Mouse (Mus musculus) stomach, embryonic 16.5 days (tissue): ENCODE measurements at regions not wholly inside any gene's neighbourhood (a gene's known extent, or its start where the extent isn't known, plus 50 kb on each side); places are given as distances from the start of the nearest gene placed in this dataset.

Experiments used
- ATAC-seq: fragments of 200-750 bp; cut with Nextera tagmentation; 2 replicates; pipeline ENCODE4 v1.8.0; 2017; ENCODE audit warnings: moderate number of reproducible peaks, moderate TSS enrichment; ENCODE audit not compliant: insufficient read depth, low FRiP score
- H3K27ac ChIP-seq: fragments of 300-500 bp; sonication (generic); 2 replicates; pipeline ENCODE4 v1.5.1; 2014; ENCODE audit warnings: low read length
- H3K27me3 ChIP-seq: fragments of 300-500 bp; sonication (generic); 2 replicates; pipeline ENCODE4 v1.6.1; 2014; ENCODE audit warnings: low read length, control low read depth, mixed read lengths; ENCODE audit not compliant: control insufficient read depth, insufficient read depth
- H3K36me3 ChIP-seq: fragments of 300-500 bp; sonication (generic); 2 replicates; pipeline ENCODE4 v1.6.1; 2014; ENCODE audit warnings: low read length; ENCODE audit not compliant: control insufficient read depth, insufficient read depth
- H3K4me1 ChIP-seq: fragments of 300-500 bp; sonication (generic); 2 replicates; pipeline ENCODE4 v1.6.1; 2014; ENCODE audit warnings: low read length, control low read depth, mixed read lengths; ENCODE audit not compliant: control insufficient read depth, insufficient read depth
- H3K4me2 ChIP-seq: fragments of 300-500 bp; sonication (generic); 2 replicates; pipeline ENCODE4 v1.6.1; 2014; ENCODE audit warnings: low read depth, low read length, mixed read lengths
- H3K4me3 ChIP-seq: fragments of 300-500 bp; sonication (generic); replicated peaks from 2 replicates; pipeline ENCODE4 v1.5.1; 2014; ENCODE audit warnings: mild to moderate bottlenecking, low read length
- H3K9ac ChIP-seq: fragments of 300-500 bp; sonication (generic); 2 replicates; pipeline ENCODE4 v1.6.1; 2014; ENCODE audit warnings: low read length
- H3K9me3 ChIP-seq: fragments of 300-500 bp; sonication (generic); replicated peaks from 2 replicates; pipeline ENCODE4 v1.6.1; 2016; ENCODE audit warnings: low read length, control low read depth; ENCODE audit not compliant: control insufficient read depth
- WGBS: fragments of 180-500 bp; shearing (Covaris S2); extraction: QIAGEN DNeasy Blood & Tissue Kit; methylation state at CpG from one replicate; pipeline ENCODE4 v1.1.7; 2014; 5-methylcytosine and 5-hydroxymethylcytosine counted together

DNA sequence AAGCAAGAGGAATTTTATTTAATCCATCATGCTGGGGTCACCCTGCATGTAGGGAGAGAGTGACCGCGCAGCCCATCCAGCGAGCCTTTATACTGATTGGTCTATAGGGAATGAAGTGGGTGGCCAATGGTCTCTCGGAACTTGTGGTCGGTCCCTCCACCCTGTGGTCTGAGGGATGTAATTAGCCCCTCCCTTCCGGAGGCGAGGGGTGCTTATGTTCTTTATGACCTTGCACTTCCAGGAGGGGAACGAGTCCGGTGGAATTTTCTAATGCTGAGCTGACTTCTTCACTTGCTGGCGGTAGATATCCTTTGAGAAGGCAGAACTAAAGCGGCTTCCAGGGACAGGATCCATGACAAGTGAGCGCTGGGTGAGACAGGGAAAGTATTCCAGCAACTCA lies 60.8 kb downstream of the H2al2a start:
- Histone ChIP-seq H3K36me3 (no peaks in the 10 kb centered on the region), H3K27me3 (no peaks in the 10 kb centered on the region), H3K4me3 (no peak overlapping the region), H3K9me3 (no peaks in the 10 kb centered on the region), H3K9ac (no peak overlapping the region), H3K27ac (no peak overlapping the region), H3K4me2 (no peak overlapping the region), H3K4me1 (no peaks in the 10 kb centered on the region)
- 77% methylated on average over 12 of the region's 12 CpGs for WGBS
- ATAC-seq: no peak

DNA sequence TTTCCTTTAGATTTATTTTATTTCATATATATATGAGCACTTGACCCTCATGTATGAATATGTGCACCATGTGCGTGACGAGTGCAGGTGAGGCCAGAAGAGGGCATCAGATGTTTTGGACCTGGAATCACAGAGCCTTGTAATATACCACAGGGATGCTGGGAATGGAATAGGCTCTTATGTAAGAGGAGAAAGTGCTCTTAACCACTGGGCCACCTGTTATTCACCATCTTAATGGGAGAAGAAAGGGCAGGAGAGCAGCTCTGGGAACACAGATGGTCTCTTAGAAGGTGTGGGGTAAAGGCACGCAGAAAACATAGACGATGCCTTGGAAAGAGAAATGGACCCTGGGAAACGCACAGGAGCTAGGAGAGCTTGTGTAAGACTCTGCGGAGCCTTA lies 61.3 kb downstream of the H2al2a start:
- no peak for ATAC-seq
- WGBS: 95% methylated on average over 6 of the region's 6 CpGs
- no peaks in the 10 kb centered on the region for H3K9me3 ChIP-seq
- H3K27ac ChIP-seq: no peak overlapping the region
- H3K36me3 ChIP-seq: no peaks in the 10 kb centered on the region
- no peak overlapping the region for H3K4me3 ChIP-seq
- H3K27me3 ChIP-seq: no peaks in the 10 kb centered on the region
- H3K4me2 ChIP-seq: no peak overlapping the region
- no peaks in the 10 kb centered on the region for H3K4me1 ChIP-seq
- no peak overlapping the region for H3K9ac ChIP-seq

DNA sequence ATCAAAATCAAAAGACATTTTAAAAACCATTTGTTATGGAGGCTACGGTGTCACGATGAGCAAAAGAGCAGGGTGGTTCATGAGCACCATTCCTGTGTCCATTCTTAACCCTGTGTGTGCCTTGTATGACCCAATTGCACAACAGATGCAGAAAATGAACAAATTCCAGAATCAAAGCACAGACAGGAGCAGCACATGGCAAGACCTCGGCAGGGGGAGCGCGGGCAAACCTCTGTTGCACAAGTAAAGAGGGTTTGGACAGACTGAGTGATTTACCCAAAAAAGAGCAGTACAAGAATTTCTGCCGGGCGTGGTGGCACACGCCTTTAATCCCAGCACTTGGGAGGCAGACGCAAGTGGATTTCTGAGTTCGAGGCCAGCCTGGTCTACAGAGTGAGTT lies 62.1 kb downstream of the H2al2a start:
- H3K9me3 ChIP-seq: 0 out of 2 replicates have a peak, but pooled peaks cover 3% of the 10 kb centered on the region
- no peaks in the 10 kb centered on the region for H3K27me3 ChIP-seq
- no peak overlapping the region for H3K4me2 ChIP-seq
- no peak for ATAC-seq
- no peak overlapping the region for H3K27ac ChIP-seq
- H3K9ac ChIP-seq: no peak overlapping the region
- no peak overlapping the region for H3K4me3 ChIP-seq
- H3K36me3 ChIP-seq: no peaks in the 10 kb centered on the region
- WGBS: 93% methylated on average over 10 of the region's 10 CpGs
- no peaks in the 10 kb centered on the region for H3K4me1 ChIP-seq

DNA sequence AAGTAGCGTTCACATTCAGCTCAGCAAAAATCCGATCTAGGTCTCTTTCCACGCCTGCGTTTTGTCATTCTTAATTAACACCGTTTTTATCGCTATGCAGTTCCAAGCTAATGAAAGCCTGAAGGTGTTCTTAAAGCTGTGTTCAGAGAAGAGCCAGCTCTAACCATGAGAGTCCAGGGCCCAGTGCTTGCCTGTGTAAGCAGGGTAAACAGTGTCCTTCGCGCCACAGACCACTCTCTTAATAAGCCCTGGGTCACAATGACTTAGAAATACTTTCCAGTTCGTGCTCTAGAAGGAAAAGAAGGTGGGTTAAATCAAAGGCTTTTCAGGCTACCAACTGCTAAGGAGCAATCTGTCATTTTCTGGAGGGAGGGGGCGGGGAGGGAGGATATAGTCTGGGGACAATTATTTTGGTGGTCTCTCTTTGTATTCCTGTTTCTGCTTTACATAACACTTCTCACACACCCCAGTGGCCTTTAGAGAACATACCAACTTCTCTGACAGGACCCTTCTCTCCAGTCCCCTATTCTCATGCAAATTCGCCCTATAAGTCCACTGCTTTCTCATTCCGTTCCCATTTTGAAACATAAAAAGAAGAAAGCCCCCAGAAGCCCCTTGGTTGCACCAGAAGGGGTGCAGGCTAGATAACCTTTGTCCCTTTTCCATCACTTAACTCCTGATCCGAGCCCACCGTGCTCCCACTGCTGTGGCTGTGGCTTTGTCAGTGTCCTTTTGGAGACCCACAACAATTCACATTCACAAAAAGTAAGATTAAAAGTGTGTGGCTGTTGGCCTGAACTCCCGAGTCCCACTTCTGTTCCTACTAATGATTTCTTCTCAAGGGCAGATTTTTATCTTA lies 63.6 kb downstream of the H2al2a start:
- Histone ChIP-seq H3K4me2 (0 out of 2 replicates have a peak overlapping the region, but pooled peaks have one; percentile 33), H3K4me3 (no peak overlapping the region), H3K4me1 (no peaks in the 10 kb centered on the region), H3K27ac (no peak overlapping the region), H3K9ac (no peak overlapping the region), H3K36me3 (no peaks in the 10 kb centered on the region), H3K9me3 (0 out of 2 replicates have a peak, but pooled peaks cover 4% of the 10 kb centered on the region), H3K27me3 (no peaks in the 10 kb centered on the region)
- WGBS: 56% methylated on average over 15 of the region's 15 CpGs
- no peak for ATAC-seq

DNA sequence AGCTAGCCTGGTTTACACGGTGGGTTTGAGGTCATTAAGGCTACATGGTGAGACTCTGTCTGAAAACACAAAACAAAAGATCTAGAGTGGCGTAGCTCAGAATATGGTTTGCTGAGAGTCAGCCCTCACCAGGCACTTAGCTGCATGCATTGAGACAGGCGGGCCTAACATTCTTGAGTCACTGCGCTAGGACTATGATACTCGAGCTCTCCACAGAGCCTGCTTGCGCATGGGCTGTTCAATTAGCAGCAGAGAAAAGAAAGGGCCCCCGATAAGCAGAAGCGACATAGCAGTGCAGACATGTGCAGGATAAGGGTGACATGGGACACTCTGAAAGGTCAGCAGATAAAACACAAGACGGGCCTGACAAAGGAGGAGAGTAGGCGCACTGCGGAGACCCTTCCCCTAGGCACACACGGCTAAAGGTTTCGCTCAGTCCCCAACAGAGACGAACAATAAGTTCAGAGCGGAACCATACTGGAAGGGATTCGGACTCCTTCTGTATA lies 64.3 kb downstream of the H2al2a start:
- peak overlapping the region; percentile 33; the same call in 1 of the 2 replicates for H3K4me2 ChIP-seq
- H3K36me3 ChIP-seq: no peaks in the 10 kb centered on the region
- H3K4me3 ChIP-seq: no peak overlapping the region
- WGBS: 51% methylated on average over 16 of the region's 16 CpGs
- H3K27me3 ChIP-seq: no peaks in the 10 kb centered on the region
- H3K27ac ChIP-seq: no peak overlapping the region
- H3K4me1 ChIP-seq: no peaks in the 10 kb centered on the region
- H3K9me3 ChIP-seq: 0 out of 2 replicates have a peak, but pooled peaks cover 4% of the 10 kb centered on the region
- no peak overlapping the region for H3K9ac ChIP-seq
- ATAC-seq: no peak

DNA sequence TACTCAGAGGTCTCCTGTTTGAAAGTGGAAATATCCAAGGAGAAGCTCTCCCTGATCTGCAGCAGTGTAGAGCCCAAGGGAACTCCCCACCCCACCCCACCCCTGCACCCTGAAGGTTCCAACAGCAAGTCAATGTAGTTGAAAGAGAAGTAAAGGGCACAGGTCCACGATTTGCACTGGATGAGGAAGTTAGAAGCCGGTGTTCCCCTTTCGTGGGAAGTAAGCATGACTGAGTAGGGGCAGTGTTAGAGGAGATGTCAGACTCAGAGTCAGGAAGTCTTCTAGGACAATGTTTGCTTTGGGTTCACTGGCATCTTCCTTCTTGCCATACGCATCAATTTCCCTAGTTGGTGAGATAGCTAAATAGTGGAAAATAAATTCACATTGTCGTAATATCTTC lies 64.9 kb downstream of the H2al2a start:
- H3K4me2 ChIP-seq: no peak overlapping the region
- no peak for ATAC-seq
- 0 out of 2 replicates have a peak, but pooled peaks cover 4% of the 10 kb centered on the region for H3K9me3 ChIP-seq
- no peaks in the 10 kb centered on the region for H3K36me3 ChIP-seq
- H3K4me1 ChIP-seq: no peaks in the 10 kb centered on the region
- H3K4me3 ChIP-seq: no peak overlapping the region
- H3K27me3 ChIP-seq: no peaks in the 10 kb centered on the region
- H3K9ac ChIP-seq: no peak overlapping the region
- 85% methylated on average over 5 of the region's 5 CpGs for WGBS
- no peak overlapping the region for H3K27ac ChIP-seq

DNA sequence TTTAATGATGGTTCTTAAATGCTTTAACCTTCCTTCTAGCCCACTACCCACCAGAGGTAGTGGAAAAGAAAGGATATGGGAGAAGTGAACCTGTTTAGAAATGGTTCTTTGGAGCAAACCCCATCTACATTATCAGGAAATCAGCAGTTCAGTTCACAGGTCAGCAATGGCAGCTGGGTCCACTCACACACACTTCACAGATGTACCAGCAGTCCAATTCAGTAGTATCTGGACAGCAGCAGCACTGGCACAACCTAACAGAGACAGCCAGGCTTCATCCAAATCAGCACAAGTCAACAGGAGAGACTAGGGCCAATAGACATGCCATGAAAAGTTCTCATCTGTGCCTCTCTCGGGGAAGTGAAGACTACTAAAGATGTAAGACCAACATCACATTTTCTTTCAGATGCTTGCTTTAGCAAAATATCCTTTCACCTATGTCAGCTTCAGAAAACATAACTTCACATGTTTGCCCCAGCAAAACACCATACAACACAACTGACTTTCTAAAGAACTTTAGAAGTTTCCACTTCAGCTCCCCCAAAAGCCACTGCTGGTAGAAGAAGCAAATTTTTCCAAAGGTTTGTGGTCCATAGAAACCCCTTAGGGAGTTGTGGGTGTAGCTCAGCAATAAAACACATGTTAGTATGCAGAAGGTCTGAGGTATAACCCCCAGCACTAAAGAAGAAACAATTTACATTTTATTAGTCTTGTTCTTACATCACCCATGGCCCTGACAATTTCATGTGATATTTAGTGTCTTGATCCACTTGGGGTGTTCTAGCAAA lies 77.7 kb downstream of the H2al2a start:
- Histone ChIP-seq H3K9ac (no peak overlapping the region), H3K9me3 (no peaks in the 10 kb centered on the region), H3K27ac (no peak overlapping the region), H3K4me2 (no peak overlapping the region), H3K36me3 (no peaks in the 10 kb centered on the region), H3K27me3 (no peaks in the 10 kb centered on the region), H3K4me1 (no peaks in the 10 kb centered on the region), H3K4me3 (no peak overlapping the region)
- WGBS: 78% methylated on average over 1 of the region's 1 CpGs
- no peak for ATAC-seq

DNA sequence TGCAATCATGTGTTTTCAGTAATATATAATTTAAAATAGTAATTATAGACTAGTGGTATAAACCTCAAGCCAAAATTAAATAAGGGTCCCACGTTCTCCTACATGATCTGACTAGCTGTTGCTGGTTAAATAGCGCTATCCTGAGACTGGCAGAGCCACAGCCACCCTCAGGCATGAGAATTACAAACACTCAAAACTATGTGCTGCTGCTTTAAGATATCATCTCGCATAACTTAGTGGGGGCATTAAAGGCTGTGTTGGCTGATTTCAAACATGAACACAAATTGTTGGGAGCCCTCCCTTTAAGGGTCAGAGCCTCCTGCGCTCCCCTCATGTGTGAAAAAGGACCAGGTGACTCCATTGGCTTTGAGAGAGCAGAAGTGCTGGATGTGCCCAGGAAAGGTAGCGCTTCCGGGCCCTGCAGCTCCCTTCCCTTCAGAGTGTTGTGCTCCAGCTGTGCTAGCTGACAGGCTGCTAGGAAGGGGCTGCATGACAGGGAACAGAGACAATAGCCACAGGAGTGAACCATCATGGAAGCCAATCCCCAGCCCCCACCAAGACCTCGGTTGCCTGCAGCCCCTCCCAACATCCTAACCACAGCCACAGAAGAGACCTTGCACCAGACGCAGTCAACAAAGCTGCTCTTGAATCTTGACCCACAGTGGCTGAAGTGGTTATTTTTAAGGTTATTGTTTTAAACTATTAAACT lies 79.4 kb downstream of the H2al2a start:
- Histone ChIP-seq H3K36me3 (no peaks in the 10 kb centered on the region), H3K4me2 (no peak overlapping the region), H3K4me1 (no peaks in the 10 kb centered on the region), H3K9ac (no peak overlapping the region), H3K4me3 (no peak overlapping the region), H3K9me3 (no peaks in the 10 kb centered on the region), H3K27ac (no peak overlapping the region), H3K27me3 (no peaks in the 10 kb centered on the region)
- ATAC-seq: no peak
- 31% methylated on average over 8 of the region's 8 CpGs for WGBS
